Mouse (Mus musculus): Measurements from ENCODE around the gene Lipo4. TPM values are rescaled to one million over a fixed set of nuclear protein-coding genes. Genes with fewer than 3 reads are reported as not detected.
"Not testable (repeated sequence)": the region's sequence is repeated elsewhere in the genome, so short reads cannot be mapped to it uniquely, and the experiment has no call there.

Lipo4 gene
- not detected for total RNA-seq (2021)
- long read RNA-seq, experiment 1, result 0 reads
- long read RNA-seq, experiment 2, result 0 reads

DNA sequence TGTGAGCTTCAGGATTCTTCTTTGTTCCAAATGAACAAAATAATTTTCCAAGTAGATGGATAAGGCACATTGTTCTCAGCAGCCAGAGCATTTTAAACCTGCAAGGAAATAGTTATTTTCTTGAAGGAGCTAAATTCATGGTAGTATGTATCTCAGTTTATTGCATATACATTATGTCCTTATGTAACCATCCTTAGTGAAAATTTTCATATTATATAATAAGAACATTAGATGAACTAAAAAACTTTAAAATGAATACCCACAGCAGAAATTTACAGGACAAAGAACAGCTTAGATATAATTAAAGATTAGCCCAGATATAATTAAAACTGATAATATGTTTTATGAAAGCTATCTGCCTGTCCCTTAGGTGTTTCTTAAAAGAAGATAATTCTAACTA, at the start of gene Lipo4:
TSS of gene Lipo4 (minus strand) at position 101 of the 400 bp plus-strand sequence.
- DNase-seq (ENCODE audit: low spot score in 2 of 2), result no peak

DNA sequence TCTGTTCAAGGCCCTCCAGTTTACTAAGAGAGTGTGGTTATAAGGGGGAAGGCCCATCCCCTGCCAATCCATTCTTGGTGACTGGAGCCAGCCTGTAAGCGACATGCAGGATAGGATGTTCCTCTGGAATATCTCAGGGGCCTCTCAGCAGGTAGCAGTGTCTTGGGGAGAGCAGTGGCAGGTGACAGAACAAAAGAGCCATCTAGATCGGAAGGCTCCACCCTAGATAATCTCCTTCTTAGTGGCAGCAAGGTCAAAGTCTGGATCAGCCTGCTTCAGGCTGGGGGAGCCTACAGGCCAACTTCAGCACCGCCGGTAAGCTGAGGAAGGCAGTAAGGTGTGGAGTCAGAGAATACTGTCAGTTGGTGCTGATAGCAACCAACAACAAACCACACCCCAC, 61.2 kb downstream of the Lipo4 start:
- DNase-seq (ENCODE audit: low spot score in 2 of 2), result not testable (repeated sequence)

DNA sequence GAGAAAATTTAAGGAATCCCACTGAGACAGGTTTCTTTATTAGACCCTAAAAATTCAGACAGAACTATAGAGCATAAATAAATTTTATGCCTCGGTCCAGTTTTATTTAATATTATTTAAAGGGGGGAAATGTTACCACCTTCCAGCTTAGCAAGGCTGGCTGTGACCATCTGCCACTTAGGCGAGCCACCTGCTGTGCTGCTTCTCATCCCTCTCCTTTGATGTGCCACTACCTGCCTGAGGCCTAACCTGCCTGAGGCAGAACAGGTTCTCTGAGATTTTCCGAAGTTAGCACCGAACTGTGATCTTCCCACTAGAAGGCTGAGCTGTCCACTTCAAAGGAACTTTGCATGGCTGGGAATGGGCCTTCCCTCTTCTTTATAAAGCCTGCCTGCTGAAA, 63.9 kb downstream of the Lipo4 start:
- DNase-seq (ENCODE audit: low spot score in 2 of 2), result no peak

Other genes starting within 250 kb of the Lipo4 start
- 1 to 10 TPM; 1.1 to 1.9 TPM for gene Rnls, start 125.5 kb downstream of the Lipo4 start, total RNA-seq (2021)
- not detected for gene Gm8978, start 107.5 kb upstream of the Lipo4 start, total RNA-seq (2021)
- gene Lipo2, start 233.6 kb upstream of the Lipo4 start, total RNA-seq (2021), result under 1 TPM in 1 of 2 experiments, not detected in 1; 0.19 TPM
- gene Lipo3, start 244.2 kb upstream of the Lipo4 start, total RNA-seq (2021), result 1 to 10 TPM; 5.0 to 5.6 TPM